Mouse (Mus musculus): ENCODE measurements at regions not wholly inside any gene's neighbourhood (a gene's known extent, or its start where the extent isn't known, plus 50 kb on each side); places are given as distances from the start of the nearest gene placed in this dataset.

GRCm38 (mm10) chr3:57910020-57910419 lies 62.1 kb upstream of the Pfn2 start:
- no peak for TF ChIP-seq CTCF (IDR thresholded peaks at IDR 0.05; ENCODE audit: low read depth)
- TF ChIP-seq EP300 (IDR thresholded peaks at IDR 0.05; ENCODE audit: low read depth): no peak

Data from heart, postnatal 0 days (tissue).